Mouse (Mus musculus) ES-Bruce4 (cell line): ENCODE measurements at regions not wholly inside any gene's neighbourhood (a gene's known extent, or its start where the extent isn't known, plus 50 kb on each side); places are given as distances from the start of the nearest gene placed in this dataset.

Experiments used
- H3K27ac ChIP-seq: 2 replicates; pipeline ENCODE4 v1.5.1; 2012; ENCODE audit warnings: low read length, inconsistent platforms; ENCODE audit not compliant: insufficient read depth
- H3K27me3 ChIP-seq: 2 replicates; pipeline ENCODE4 v1.6.1; 2012; ENCODE audit warnings: mild to moderate bottlenecking, low read length, inconsistent platforms; ENCODE audit not compliant: control insufficient read depth, poor library complexity, insufficient read depth, severe bottlenecking
- H3K36me3 ChIP-seq: 2 replicates; pipeline ENCODE4 v1.6.1; 2012; ENCODE audit warnings: inconsistent platforms, mild to moderate bottlenecking, low read length, moderate library complexity; ENCODE audit not compliant: control insufficient read depth, poor library complexity, insufficient read depth, severe bottlenecking
- H3K4me1 ChIP-seq: one replicate; pipeline ENCODE4 v1.8.1; 2011; ENCODE audit warnings: low read length; ENCODE audit not compliant: control insufficient read depth, insufficient read depth
- H3K4me3 ChIP-seq: 2 replicates; pipeline ENCODE4 v1.5.1; 2011; ENCODE audit warnings: low read depth, mild to moderate bottlenecking, low read length
- H3K9ac ChIP-seq: 2 replicates; pipeline ENCODE4 v1.6.1; 2012; ENCODE audit warnings: low read depth, mild to moderate bottlenecking, inconsistent platforms; ENCODE audit not compliant: poor library complexity, severe bottlenecking
- H3K9me3 ChIP-seq: replicated peaks from 2 replicates; pipeline ENCODE4 v1.6.1; 2012; ENCODE audit warnings: mild to moderate bottlenecking, low read length, inconsistent platforms; ENCODE audit not compliant: control insufficient read depth, poor library complexity, insufficient read depth, severe bottlenecking
- CTCF ChIP-seq: IDR thresholded peaks from one replicate; pipeline ENCODE4 v1.8.1; 2011; ENCODE audit warnings: low read depth, low read length
- EP300 ChIP-seq: IDR thresholded peaks from 2 replicates; pipeline ENCODE4 v1.6.1; 2011; ENCODE audit warnings: low read depth, low read length; ENCODE audit not compliant: insufficient read depth
- POLR2A ChIP-seq: IDR thresholded peaks from one replicate; pipeline ENCODE4 v1.8.1; 2011; ENCODE audit warnings: low read length; ENCODE audit not compliant: insufficient read depth

GRCm38 (mm10) chr15:86645244-86645643 is 431.0 kb downstream of the Tbc1d22a start:
- H3K9me3 ChIP-seq, result no peaks in the 10 kb centered on the region
- H3K36me3 ChIP-seq, result no peaks in the 10 kb centered on the region
- no peak overlapping the region for H3K9ac ChIP-seq
- no peaks in the 10 kb centered on the region for H3K4me1 ChIP-seq
- H3K4me3 ChIP-seq, result no peak overlapping the region
- H3K27ac ChIP-seq, result no peak overlapping the region
- no peaks in the 10 kb centered on the region for H3K27me3 ChIP-seq
- TF ChIP-seq POLR2A (no peak), EP300 (no peak), CTCF (no peak)

GRCm38 (mm10) chr15:86648131-86648530 is 433.9 kb downstream of the Tbc1d22a start:
- Histone ChIP-seq H3K27me3 (no peaks in the 10 kb centered on the region), H3K27ac (no peak overlapping the region), H3K36me3 (no peaks in the 10 kb centered on the region), H3K9ac (no peak overlapping the region), H3K4me1 (no peaks in the 10 kb centered on the region), H3K4me3 (no peak overlapping the region), H3K9me3 (no peaks in the 10 kb centered on the region)
- no peak for TF ChIP-seq EP300
- no peak for TF ChIP-seq POLR2A
- TF ChIP-seq CTCF, result no peak

GRCm38 (mm10) chr15:86673096-86673520 is 458.8 kb downstream of the Tbc1d22a start:
- no peak overlapping the region for H3K4me3 ChIP-seq
- no peak for TF ChIP-seq CTCF
- no peak for TF ChIP-seq EP300
- TF ChIP-seq POLR2A, result no peak
- no peaks in the 10 kb centered on the region for H3K27me3 ChIP-seq
- no peak overlapping the region for H3K9ac ChIP-seq
- no peak overlapping the region for H3K27ac ChIP-seq
- no peaks in the 10 kb centered on the region for H3K4me1 ChIP-seq
- no peaks in the 10 kb centered on the region for H3K9me3 ChIP-seq
- H3K36me3 ChIP-seq, result no peaks in the 10 kb centered on the region

- Histone ChIP-seq H3K9ac (no peak overlapping the region), H3K4me1 (no peaks in the 10 kb centered on the region), H3K4me3 (no peak overlapping the region), H3K27me3 (no peaks in the 10 kb centered on the region), H3K27ac (no peak overlapping the region), H3K36me3 (no peaks in the 10 kb centered on the region), H3K9me3 (no peaks in the 10 kb centered on the region)
- TF ChIP-seq CTCF (no peak), EP300 (no peak), POLR2A (no peak)
Observed at GRCm38 (mm10) chr15:86677016-86677415, 462.8 kb downstream of the Tbc1d22a start.

- no peak overlapping the region for H3K4me3 ChIP-seq
- H3K9me3 ChIP-seq, result no peaks in the 10 kb centered on the region
Observed at GRCm38 (mm10) chr15:86683081-86683480, 468.8 kb downstream of the Tbc1d22a start.

GRCm38 (mm10) chr15:86689694-86690093 is 475.4 kb downstream of the Tbc1d22a start:
- Histone ChIP-seq H3K27ac (no peak overlapping the region), H3K4me3 (no peak overlapping the region)
- TF ChIP-seq CTCF (no peak), POLR2A (no peak), EP300 (no peak)

More at GRCm38 (mm10) chr15:86683081-86683480, 468.8 kb downstream of the Tbc1d22a start:
- Histone ChIP-seq H3K27me3 (no peaks in the 10 kb centered on the region), H3K9ac (no peak overlapping the region), H3K27ac (no peak overlapping the region), H3K4me1 (no peaks in the 10 kb centered on the region), H3K36me3 (no peaks in the 10 kb centered on the region)
- TF ChIP-seq EP300, result no peak
- TF ChIP-seq CTCF, result no peak
- no peak for TF ChIP-seq POLR2A

More at GRCm38 (mm10) chr15:86689694-86690093, 475.4 kb downstream of the Tbc1d22a start:
- no peaks in the 10 kb centered on the region for H3K9me3 ChIP-seq
- H3K4me1 ChIP-seq, result no peaks in the 10 kb centered on the region
- H3K27me3 ChIP-seq, result no peaks in the 10 kb centered on the region
- no peaks in the 10 kb centered on the region for H3K36me3 ChIP-seq
- H3K9ac ChIP-seq, result no peak overlapping the region
